Mouse (Mus musculus) cerebellum, adult 11-12 months (tissue): ENCODE measurements around the gene Zfp276.
"Not testable (repeated sequence)": the region's sequence is repeated elsewhere in the genome, so short reads cannot be mapped to it uniquely, and the experiment has no call there.

ENCODE experiments used
- DNase-seq: peaks from one replicate; pipeline ENCODE4 v3.0.0; 2022

Gene Zfp276

DNA sequence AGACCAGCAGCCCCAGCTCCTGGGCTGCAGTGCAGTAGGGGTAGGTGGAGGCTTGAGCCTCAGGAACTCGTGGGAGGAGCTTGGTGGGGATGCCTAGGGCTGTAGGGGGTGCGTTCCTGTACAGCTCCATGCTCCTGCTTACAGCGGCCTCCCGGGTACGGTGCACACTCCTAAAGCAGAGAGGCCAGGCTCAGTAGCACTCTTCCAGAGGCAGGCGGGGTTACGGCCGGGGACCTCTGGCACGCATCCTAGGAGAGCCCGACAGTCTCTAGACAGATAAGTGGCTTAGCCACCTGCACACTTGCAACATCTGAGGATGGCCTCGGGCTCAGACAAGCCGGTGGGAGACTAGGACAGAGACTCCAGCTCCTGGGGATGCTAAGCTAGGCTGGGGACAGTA, 8.5 kb upstream of the Zfp276 start:
- no peak for DNase-seq

DNA sequence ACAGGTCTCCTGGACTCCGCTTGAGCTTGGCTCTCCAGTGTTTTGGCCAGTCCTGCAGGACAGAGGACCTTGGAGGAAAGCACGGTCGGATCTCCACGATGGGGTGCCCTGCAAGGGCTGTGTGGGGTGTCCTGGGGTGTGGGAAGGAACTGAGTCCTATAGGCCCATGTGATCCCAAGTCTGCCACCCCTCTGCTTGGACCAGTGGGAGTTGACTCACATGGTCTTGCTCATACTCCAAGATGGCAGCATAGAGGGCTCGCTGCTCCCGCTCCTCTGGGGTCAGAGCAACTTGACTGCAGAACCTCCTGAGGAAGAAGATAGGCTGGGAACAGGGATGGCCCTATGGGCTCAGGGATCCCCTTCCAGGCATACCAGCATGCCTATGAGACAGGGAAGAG, 6.2 kb upstream of the Zfp276 start:
- DNase-seq, result no peak

DNA sequence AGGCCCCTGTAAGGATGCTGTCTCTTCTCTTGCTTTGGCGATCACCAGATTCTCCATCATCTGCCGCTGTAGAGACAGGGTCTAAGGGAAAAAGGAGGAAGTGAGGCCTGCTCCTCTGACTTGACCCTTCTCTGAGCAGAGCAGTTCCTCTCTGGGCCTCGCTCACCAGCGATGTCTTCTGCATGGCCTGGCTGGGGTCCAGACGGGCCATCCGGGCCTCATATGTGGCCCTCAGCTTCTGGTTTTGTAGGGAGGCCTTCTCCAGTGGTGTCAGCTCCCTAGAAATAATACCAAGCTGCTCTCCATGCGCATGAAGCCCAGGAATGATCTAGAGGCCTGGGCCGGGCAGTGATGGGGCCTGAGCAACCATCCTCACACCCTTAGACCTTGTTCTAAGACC, 5.4 kb upstream of the Zfp276 start:
- no peak for DNase-seq

DNA sequence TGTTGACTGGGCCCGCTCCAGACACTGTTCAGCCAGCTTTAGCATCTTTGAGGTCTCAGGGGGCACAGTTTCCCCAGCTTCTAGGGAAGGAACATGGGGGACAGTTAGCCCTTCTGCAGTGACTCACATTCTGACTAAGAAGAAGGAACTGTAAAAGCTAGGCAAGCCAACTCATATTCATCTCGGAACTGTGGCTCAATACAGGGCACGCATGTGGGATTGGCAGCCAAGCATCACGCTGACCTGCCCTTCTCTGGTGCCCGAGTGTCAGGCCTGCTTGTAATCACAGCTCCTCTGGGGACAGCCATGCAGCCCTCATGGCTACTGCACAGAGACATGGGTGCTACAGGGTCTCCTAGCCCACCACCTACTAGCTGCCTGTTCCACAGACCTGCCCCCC, 3.1 kb upstream of the Zfp276 start:
- DNase-seq, result no peak

DNA sequence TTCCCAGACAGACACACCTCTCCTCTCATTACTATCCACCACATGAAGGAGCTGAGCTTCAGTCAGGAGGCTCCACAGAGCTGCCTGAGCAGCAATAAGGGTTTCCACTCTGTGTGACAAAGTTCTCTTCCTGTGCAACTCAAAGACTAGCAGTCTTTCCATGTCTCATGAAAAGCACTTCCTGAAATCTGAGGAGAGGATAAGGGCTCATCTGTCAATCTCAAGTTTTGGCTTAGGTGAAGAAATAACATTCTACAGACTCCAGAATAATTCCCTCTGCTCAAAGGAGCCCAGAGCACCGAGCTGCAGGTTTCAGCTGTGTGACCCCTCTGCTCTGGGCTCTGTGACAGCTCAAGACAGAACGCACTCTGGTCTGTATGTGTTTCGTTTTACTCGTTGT, 1.1 kb upstream of the Zfp276 start:
- DNase-seq, result no peak

DNA sequence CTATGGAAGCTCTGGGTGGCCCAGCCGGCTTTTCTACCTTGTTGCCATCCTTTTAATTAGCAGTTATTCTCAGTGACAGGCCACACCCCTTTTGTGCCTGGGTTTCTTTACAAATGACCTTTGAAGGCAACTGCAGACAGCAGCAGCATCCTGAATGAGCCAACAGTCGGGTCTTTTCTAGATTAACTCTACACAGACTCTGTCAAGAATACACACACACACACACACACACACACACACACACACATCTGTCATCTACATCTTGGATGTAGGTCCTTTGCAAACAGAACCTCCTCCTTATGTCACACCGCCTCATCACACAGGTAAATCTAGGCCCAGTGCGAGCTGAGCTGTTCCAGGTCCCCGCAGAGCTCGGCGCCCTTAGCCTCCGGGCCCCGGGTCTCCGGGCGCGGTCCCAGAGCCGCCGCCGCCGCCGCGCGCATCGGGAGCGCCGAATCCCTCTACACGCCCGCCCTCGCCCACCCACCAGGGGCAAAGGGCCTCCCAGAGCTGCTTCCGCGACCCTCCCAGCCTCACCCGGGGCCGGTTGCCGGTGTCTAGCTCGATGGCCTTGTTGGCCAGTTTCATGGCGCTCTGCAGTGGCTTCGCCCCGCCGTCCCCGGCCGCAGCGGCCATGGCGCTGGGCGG, 420 bp upstream of the Zfp276 start:
- no peak for DNase-seq

DNA sequence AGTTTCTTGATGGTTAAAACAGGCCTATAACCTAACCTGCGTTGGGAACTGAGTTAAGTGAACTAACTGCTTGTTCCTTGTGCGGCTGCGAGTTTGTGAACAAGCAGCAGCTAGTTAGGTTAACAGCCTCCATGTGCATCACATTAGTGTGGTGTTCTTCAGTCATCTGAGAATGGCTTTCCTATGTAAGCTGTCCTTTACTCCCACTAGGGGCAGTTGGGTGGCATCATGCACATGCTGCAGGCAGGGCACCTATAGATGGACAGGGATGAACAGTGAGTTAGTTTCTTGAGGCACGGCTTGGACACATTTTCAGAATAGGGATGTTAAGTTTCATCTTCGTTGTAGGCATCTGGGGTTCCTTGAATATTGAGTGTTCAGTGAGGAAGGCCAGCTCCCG, 1.2 kb downstream of the Zfp276 start:
- no peak for DNase-seq

DNA sequence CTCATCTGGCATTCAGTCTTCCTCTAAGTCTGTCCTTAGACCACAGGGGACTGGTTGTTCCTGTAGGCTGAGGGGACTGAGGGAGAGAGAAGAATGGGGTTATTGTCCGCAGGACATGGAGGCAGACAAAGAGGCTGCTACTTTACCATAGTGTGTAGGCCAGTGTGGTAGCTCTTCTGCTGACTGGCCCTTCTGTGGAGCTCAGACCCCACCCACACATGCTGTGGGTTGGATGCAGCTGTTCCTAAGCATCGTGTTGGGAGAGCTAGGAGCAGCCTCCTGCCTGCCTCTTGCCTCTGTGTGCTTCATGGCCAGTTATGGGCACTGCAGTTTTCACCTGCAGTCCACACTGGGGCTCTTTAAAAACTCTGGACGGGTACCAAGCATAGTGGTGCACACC, 3.1 kb downstream of the Zfp276 start:
- DNase-seq, result no peak

DNA sequence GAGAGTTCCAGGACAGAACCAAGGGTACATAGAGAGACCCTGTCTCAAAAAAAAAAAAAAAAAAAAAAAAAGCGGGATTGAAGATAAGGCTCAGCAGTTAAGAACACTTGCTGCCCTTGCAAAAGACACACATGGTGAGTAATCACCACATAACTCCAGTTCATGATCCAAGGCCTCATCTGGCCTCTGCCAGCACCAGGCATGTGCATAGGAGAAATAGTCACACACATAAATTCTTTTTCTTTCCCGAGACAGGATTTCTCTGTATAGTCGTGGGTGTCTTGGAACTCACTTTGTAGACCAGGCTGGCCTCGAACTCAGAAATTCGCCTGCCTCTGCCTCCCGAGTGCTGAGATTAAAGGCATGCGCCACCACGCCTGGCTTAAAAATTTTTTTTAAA, 3.6 kb downstream of the Zfp276 start:
- DNase-seq, result not testable (repeated sequence)

DNA sequence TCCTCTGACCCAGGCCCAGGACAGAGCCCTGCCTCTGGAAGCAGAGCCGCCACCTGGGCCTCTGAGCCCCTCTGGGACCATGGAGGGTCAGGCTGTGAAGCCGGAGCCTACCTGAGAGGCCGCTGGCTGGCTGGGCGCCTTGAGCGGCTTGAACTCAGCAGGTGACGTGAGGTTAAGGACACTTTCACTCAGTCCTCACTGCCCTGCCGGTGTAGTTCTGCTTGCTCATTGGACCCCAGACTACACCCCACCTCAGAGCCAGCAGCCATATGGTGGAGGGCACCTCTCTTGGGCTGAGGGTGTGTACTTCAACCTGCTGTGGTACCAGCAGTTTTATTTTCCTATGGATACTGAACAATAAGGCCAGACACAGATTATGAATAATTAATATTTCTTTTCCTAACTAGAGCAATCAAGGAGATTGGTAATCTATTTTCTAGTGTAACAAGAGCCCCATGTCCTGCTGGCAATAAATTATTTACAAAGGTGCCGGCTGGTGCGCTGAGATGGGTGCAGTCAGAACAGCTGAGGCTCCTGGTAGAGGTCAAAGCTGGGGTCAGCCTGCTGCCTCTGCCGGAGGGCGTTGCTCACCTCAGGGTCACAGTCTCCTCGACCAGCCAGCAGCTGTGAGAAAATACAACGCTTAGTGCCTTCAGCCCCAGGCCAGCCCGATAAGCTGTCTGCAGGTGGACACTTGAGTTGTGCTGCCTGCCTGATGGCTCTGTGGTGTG, 14.1 kb downstream of the Zfp276 start:
- DNase-seq, result no peak

DNA sequence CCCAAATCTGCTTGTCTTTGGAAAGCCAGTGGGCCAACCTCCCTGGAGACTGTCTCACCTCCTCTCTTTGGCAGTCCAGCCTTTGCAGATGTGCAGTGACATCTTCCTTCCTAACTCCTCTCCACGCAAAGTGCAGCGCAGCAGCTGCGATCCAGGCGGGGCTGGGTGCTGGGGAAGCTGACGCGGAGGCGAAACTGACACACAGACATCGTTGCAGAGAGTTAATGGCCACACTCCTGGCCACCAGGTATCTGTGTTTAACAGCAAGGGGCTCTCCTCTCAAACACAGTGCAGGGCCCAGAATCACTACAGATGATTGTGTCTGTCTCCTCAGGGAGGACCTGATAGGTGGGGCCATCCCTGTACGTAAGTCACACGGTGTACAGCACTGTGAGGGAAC, 17.2 kb downstream of the Zfp276 start:
- no peak for DNase-seq

DNA sequence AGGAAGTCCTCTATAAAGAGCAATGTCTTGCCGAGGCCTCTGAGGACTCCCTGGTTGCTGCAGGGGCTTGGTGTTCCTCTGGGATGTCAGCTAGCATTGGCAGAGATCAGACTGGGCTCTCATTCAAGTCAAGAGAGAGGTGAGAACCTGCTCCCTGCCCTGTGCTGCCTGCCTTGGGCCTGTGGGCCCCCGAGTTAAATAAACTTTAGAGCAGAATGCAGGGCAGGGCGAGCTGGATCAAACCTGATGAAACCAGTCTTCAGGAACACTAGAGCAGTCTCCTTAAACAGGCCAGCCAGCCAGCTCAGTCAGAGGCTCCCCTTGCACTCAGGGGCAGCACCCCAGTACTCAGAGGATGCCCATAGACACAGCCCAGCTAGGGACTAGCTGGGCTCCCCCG, 17.9 kb downstream of the Zfp276 start:
- DNase-seq, result no peak

DNA sequence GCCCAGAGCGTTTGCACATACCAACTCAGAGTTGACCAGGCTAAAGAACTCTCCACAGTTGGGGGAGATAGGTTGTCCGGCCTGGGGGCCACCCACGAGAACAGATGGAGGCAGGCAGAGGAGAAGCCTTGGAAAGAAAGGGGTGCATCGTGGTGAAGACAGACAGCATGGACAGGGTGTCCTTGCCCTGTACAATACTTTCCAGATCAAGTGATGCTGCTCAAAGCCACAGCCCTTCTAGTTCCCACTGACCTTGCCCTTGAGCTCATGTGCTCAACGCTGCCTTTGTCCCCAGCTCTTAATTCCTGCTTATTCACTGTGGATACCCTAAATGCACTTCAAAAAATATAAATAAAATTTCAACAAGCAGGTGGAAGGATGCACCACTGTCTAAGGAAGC, 20.5 kb downstream of the Zfp276 start:
- no peak for DNase-seq

DNA sequence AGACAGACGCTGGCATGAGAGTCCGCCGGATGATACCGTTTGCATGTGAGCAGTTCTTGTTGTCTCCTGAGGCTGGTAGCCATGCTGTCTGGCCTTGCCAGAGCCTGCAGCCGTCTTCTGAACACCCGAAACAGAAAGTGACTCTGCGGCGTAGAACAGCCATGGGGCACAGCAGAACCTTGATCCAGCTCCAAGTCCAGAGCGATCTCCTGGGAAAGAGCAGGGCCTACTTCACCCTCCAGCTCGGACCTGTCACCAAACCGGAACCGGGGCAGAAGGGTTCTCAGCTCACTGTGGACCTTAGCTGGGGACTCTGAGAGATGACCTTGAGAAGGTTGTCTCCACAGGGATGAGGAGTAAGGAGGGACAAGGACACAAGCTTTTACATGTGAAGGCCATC, 21.1 kb downstream of the Zfp276 start:
- no peak for DNase-seq

DNA sequence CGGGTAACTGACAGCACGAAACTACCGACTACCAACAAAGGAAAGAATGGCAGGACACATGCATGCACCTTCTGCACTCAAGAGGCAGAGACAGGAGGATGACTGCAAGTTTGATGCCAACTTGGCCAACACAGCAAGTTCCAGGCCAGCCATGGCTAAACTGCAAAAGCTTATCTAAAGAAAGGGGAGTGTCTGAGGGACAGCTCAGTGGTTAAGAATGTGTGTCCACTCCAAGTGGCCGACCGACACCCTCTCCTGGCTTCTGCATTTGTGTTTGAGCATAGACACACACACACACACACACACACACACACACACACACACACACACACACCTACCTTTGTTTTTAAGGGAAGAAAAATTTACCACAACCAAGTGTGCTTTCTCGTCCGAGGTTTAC, 24.4 kb downstream of the Zfp276 start:
- DNase-seq, result no peak

DNA sequence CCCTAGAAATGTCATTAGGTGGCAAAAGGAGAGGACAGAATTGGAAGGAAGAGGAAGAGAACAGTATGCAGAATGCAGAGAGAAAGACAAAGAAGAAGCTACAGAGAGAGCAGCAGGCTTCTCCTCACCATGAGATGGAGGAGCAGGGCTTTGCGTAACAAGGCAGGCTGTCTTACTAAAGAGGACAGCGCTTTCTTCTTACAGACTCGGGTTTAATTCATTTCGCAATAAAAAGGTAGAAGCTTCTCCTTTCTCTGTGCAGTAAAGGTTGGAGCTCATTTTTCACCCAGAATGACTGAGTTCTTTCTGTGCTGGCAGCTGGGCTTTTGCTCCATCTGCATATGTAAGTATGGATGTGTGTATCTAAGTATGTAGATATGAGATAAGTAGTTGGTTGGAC, 25.8 kb downstream of the Zfp276 start:
- DNase-seq, result no peak

DNA sequence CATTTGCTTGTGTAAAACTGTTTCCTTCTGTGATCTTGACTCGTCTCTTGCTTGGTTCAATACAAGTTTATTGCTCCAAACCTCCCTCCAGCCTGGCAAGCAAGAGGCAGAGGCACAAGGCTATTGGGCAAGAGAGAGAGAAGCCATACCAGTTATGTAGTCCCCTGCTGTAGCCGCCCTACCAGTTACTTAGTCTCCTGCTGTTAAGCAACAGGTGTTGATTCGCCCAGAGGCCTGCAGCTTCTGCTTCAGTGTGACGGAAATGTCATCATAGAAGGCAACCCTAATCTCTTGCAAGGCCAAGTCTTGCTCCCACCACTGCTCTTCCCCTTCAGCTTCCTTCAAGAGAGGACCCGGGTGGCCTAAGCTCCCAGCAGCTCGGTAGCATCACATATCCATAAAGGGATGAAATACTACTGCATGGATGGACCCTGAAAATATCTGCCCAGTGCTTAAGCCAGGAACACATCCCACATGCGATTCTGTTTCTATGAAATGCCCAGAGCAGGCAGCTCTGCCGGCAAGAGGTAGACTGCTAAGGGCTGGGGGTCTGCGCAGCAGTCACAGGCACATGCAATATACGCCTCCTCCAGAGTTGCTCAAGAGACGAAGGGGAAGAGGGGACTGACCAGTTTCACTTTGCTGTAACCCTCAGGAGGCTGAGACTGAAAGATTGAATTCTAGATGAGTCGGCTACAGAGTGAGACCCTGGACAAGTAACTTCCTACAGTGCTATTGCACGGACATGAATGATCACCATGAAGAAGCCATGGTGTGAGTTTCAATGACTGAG, 26.5 kb downstream of the Zfp276 start:
- no peak for DNase-seq

DNA sequence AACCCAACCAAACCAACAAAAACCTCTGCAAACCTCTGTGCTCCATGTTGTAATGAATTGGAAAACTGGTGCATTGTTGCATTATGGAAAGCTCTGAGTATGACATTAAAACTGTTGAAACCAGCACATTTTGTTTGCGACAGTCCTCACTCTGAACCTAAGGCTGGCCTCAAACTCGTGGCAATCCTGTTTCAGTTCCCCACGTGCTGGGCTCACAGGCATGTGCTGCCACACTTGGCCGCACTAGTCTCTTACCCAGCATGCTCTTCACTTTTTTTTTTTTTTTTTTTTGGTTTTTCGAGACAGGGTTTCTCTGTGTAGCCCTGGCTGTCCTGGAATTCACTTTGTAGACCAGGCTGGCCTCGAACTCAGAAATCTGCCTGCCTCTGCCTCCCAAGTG, 29.0 kb downstream of the Zfp276 start:
- DNase-seq, result not testable (repeated sequence)

DNA sequence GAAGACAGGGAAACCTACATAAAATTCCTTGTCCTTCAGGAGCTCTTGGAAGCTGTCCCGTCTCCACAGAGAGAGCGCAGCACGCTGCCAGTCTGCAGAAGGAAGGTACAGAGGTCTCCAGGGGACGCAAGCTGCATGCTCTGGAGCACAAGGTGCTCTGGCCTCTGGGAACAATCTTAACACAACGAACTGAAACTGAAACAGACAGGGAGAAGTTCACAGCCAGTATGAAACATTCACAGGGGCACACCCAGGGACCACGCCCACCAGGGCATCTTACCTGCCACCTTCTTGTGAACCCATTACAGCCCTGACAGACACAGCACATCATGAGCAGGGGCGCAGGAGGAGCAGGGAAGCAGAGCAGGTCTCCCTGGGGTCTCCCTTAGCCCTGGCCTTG, 30.0 kb downstream of the Zfp276 start:
- no peak for DNase-seq

DNA sequence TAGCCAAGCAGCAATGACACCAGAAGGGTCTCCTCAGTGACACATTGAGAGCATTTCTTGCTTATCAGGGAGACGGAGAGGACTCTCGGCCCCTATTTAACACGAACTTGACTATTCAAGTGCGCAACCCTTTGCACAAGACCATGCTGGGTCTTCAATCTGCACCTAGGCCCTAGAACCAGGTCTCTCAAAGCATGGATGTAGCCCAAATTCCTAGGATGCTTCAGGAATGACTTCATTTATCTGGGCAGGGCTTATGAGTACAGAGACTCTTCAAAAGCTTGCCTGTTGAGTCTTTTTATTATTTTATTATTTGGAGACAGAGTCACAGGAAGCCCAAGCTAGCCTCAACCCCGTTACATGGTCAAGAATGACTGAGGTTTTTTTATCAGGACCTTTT, 30.5 kb downstream of the Zfp276 start:
- no peak for DNase-seq

DNA sequence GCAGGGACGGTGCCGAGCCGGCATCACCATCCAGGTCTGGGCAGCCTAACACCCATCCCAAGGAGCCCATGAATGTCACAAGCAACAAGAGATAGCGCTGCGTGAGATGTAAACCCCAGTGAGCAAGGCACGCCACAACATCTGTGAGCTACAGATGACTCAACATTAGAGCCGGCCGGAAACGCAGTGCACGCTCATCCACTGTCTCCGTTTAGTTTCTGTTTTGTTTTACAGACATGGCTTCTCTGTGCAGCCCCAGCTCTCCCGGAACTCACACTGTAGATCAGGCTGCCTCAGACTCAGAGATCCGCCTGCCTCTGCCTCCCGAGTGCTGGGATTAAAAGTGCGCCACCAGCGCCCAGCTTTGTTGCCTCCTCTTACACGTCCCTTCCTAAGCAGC, 33.4 kb downstream of the Zfp276 start:
- DNase-seq, result no peak

DNA sequence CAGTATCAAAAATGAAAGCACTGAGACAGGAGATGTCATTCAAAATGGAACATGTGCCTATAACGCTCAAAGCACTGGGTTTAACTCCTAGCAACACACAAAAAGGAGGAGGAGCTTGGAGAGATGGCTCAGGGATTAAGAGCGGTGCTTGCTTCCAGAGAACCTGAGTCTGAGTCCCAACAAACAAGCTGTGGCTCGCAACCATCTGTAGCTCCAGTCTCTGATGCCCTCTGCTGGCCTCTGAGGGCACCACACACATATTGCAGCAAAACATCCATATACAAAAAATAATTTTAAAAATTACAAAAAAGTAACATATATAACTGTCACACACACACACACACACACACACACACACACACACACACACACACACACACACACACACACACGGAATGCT, 36.2 kb downstream of the Zfp276 start:
- DNase-seq, result no peak

DNA sequence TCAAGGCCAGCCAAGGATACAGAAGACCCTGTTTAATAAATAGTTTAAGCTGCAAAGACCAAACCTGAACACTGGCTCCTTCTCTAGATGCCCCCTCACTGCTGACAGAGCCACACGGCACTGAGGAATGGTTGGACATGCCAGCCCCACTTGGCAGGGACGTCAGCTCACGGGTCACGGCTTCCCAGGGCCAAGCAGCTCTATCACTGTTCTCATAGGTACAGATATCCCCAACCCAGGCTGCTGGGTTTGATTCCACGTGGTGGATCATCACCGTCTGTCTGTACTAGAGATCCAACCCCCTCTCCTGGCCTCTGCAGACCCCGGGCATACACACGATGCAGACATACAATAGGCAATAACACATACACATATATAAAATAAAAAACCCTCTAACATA, 36.7 kb downstream of the Zfp276 start:
- no peak for DNase-seq

DNA sequence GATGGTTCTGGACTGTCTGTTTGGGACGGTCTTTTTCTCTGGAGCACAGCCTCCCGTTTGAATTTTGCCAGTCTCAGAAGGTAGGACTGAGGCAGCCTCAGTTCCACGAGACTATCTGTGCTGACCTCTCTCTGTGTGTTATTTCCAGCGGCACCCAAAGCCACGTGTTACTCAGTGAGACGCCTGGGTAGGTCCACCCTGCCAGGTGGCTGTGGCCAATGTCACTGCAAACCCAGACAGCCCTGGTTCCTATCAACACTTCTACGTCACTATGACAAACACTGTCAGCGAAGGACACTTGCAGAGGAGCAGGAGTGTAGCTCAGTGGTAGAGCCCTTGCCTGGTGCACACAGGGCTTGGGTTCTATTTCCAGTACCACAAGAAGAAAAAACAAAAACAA, 37.7 kb downstream of the Zfp276 start:
- no peak for DNase-seq
